Mouse (Mus musculus): ENCODE measurements at regions not wholly inside any gene's neighbourhood (a gene's known extent, or its start where the extent isn't known, plus 50 kb on each side); places are given as distances from the start of the nearest gene placed in this dataset.
A peak's percentile ranks its signal among the peaks of the same experiment; 100 is the strongest.

GRCm38 (mm10) chr13:118603474-118603873 lies 66.1 kb upstream of the Fgf10 start:
- DNase-seq: no peak

GRCm38 (mm10) chr13:118596856-118597255 lies 72.7 kb upstream of the Fgf10 start:
- peak; percentile 6 for DNase-seq

GRCm38 (mm10) chr13:118596218-118596795 lies 73.3 kb upstream of the Fgf10 start:
- DNase-seq: no peak

GRCm38 (mm10) chr13:118592074-118592473 lies 77.5 kb upstream of the Fgf10 start:
- DNase-seq: no peak

- no peak for DNase-seq
Measured at GRCm38 (mm10) chr13:118572555-118572954, 97.0 kb upstream of the Fgf10 start.

- no peak for DNase-seq
Measured at GRCm38 (mm10) chr13:118565219-118565833, 104.3 kb upstream of the Fgf10 start.

GRCm38 (mm10) chr13:118558966-118559365 lies 110.6 kb upstream of the Fgf10 start:
- DNase-seq: no peak

GRCm38 (mm10) chr13:118552029-118552428 lies 117.6 kb upstream of the Fgf10 start:
- no peak for DNase-seq

GRCm38 (mm10) chr13:118538742-118539141 lies 130.8 kb upstream of the Fgf10 start:
- no peak for DNase-seq

GRCm38 (mm10) chr13:118513961-118514360 lies 126.9 kb upstream of the Mrps30 start:
- DNase-seq: no peak

- no peak for DNase-seq
Measured at GRCm38 (mm10) chr13:118506136-118506535, 119.1 kb upstream of the Mrps30 start.

- no peak for DNase-seq
Measured at GRCm38 (mm10) chr13:118490610-118491009, 103.6 kb upstream of the Mrps30 start.

- DNase-seq: no peak
Measured at GRCm38 (mm10) chr13:118483031-118483430, 96.0 kb upstream of the Mrps30 start.

GRCm38 (mm10) chr13:118480237-118480636 lies 93.2 kb upstream of the Mrps30 start:
- no peak for DNase-seq

- no peak for DNase-seq
Measured at GRCm38 (mm10) chr13:118478487-118478886, 91.4 kb upstream of the Mrps30 start.

GRCm38 (mm10) chr13:118472578-118472977 lies 85.5 kb upstream of the Mrps30 start:
- DNase-seq: no peak

GRCm38 (mm10) chr13:118459672-118460384 lies 72.8 kb upstream of the Mrps30 start:
- DNase-seq: no peak

- DNase-seq: no peak
Measured at GRCm38 (mm10) chr13:118448977-118449705, 62.1 kb upstream of the Mrps30 start.

GRCm38 (mm10) chr13:118441322-118442064 lies 54.4 kb upstream of the Mrps30 start:
- DNase-seq: no peak

All from right cerebral cortex, postnatal 14 days (tissue).